Mouse (Mus musculus): ENCODE data around the gene Nlrp6.
"Not testable (repeated sequence)": the region's sequence is repeated elsewhere in the genome, so short reads cannot be mapped to it uniquely, and the experiment has no call there.

Gene Nlrp6

GRCm38 (mm10) chr7:140949824-140950530, 29.3 kb downstream of the Nlrp6 start, which contains the start of gene Ifitm5:
TSS of gene Ifitm5 (minus strand) at chr7:140950291.
- no peak for DNase-seq (ENCODE audit: low spot score in 2 of 2)

GRCm38 (mm10) chr7:140951051-140951450, 30.3 kb downstream of the Nlrp6 start:
- no peak for DNase-seq (ENCODE audit: low spot score in 2 of 2)

- no peak for DNase-seq (ENCODE audit: low spot score in 2 of 2)
These were observed 31.1 kb downstream of the Nlrp6 start for GRCm38 (mm10) chr7:140951765-140952164.

- DNase-seq (ENCODE audit: low spot score in 2 of 2), result no peak
These were observed 31.7 kb downstream of the Nlrp6 start for GRCm38 (mm10) chr7:140952441-140952840.

- DNase-seq (ENCODE audit: low spot score in 2 of 2), result no peak
These were observed 32.4 kb downstream of the Nlrp6 start for GRCm38 (mm10) chr7:140953133-140953532.

- no peak for DNase-seq (ENCODE audit: low spot score in 2 of 2)
These were observed 33.4 kb downstream of the Nlrp6 start for GRCm38 (mm10) chr7:140953800-140954732.

GRCm38 (mm10) chr7:140954733-140955071, 34.0 kb downstream of the Nlrp6 start:
- DNase-seq (ENCODE audit: low spot score in 2 of 2), result no peak

GRCm38 (mm10) chr7:140955342-140955741, 34.6 kb downstream of the Nlrp6 start:
- no peak for DNase-seq (ENCODE audit: low spot score in 2 of 2)

GRCm38 (mm10) chr7:140955758-140956555, 35.3 kb downstream of the Nlrp6 start, which contains the start of the genes Gm45717 and Ifitm2:
TSS of gene Gm45717 (minus strand) at chr7:140955937.
TSS of gene Ifitm2 (minus strand) at chr7:140955987.
- no peak for DNase-seq (ENCODE audit: low spot score in 2 of 2)

GRCm38 (mm10) chr7:140956556-140956869, 35.8 kb downstream of the Nlrp6 start:
- no peak for DNase-seq (ENCODE audit: low spot score in 2 of 2)

- peak in 1 of 2 experiments; percentile 22 for DNase-seq (ENCODE audit: low spot score in 2 of 2)
These were observed 38.6 kb downstream of the Nlrp6 start for GRCm38 (mm10) chr7:140959181-140959901.

- DNase-seq (ENCODE audit: low spot score in 2 of 2), result no peak
These were observed 39.3 kb downstream of the Nlrp6 start for GRCm38 (mm10) chr7:140960026-140960425.

GRCm38 (mm10) chr7:140961416-140961815, 40.7 kb downstream of the Nlrp6 start:
- DNase-seq (ENCODE audit: low spot score in 2 of 2), result no peak

- no peak for DNase-seq (ENCODE audit: low spot score in 2 of 2)
These were observed 42.0 kb downstream of the Nlrp6 start for GRCm38 (mm10) chr7:140962733-140963132.

GRCm38 (mm10) chr7:140966921-140967320, 46.2 kb downstream of the Nlrp6 start, which contains the start of gene Ifitm1:
TSS of gene Ifitm1 (plus strand) at chr7:140967221.
- no peak for DNase-seq (ENCODE audit: low spot score in 2 of 2)

- no peak for DNase-seq (ENCODE audit: low spot score in 2 of 2)
These were observed 47.3 kb downstream of the Nlrp6 start for GRCm38 (mm10) chr7:140967862-140968591.

GRCm38 (mm10) chr7:140968710-140969109, 48.0 kb downstream of the Nlrp6 start:
- DNase-seq (ENCODE audit: low spot score in 2 of 2), result not testable (repeated sequence)

GRCm38 (mm10) chr7:140970931-140971330, 50.2 kb downstream of the Nlrp6 start:
- no peak for DNase-seq (ENCODE audit: low spot score in 2 of 2)

GRCm38 (mm10) chr7:140971479-140972171, 50.9 kb downstream of the Nlrp6 start:
- DNase-seq (ENCODE audit: low spot score in 2 of 2), result no peak

Measured in frontal cortex, postnatal 10 days (tissue).